Mouse (Mus musculus) cerebellum, adult 2 months (tissue): ENCODE measurements around the gene Atad3a.

ENCODE experiments used
- CTCF ChIP-seq: fragments of 200-500 bp; IDR thresholded peaks from 2 replicates; pipeline ENCODE4 v1.5.1; 2011; ENCODE audit warnings: low read depth, mild to moderate bottlenecking, control low read depth, low read length, moderate library complexity, borderline replicate concordance; ENCODE audit not compliant: insufficient read depth
- POLR2A ChIP-seq: fragments of 200-500 bp; IDR thresholded peaks from 2 replicates; pipeline ENCODE4 v1.6.1; 2011; ENCODE audit warnings: low read length, control low read depth, borderline replicate concordance; ENCODE audit not compliant: insufficient read depth

- TF ChIP-seq CTCF (no peak), POLR2A (no peak)
These were observed 29.2 kb upstream of the Atad3a start, which contains the start of gene Ankrd65 for GRCm38 (mm10) chr4:155790021-155790489.
